Mouse (Mus musculus): ENCODE results near the gene Erich6b. TPM values are rescaled to one million over a fixed set of nuclear protein-coding genes. Genes with fewer than 3 reads are reported as not detected.

Erich6b gene
- polyA plus RNA-seq, 1 experiment: not detected

DNA sequence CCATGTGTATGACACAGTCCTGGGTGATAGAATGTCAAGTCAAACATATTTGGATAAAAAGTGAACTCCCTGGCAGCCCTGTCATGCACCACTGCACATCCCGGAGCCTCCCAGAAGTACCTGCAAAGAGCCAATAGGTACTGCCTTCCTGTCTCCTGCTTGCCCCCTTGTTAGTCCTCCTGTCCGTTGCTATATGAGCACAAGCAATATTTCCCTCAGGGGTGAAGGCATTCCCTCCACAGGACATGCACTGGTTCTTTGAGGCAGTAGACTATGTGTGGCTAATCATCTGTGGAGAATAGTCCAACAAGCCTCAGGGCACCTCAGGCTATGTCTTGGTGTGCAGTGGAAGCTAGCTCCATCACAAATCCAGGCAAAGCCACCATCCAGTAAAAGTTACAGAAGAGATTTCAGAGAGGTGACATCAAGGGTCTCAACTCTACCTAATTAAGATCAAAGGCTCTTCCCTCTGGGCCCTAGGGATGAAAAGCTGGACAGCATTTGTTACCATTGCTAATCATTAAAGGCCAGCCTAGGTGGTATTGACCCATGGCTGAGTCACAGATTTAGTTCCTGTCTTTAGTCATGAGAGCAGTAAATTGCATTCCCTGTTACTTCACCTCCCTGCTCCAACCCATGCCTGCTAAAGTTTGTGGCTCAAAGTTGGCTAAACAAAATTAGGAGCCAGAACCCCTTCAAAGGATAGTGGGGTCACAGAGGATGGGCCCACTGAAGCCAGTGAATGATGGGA, 23.5 kb downstream of the Erich6b start:
- Histone ChIP-seq H3K4me3 (ENCODE audit: insufficient read depth, low read depth, low read length) (no peak overlapping the region), H3K27ac (replicated peaks; ENCODE audit: low read depth, low read length) (no peak overlapping the region), H3K4me1 (ENCODE audit: control insufficient read depth, insufficient read depth, insufficient read length, low read length) (no peaks in the 10 kb centered on the region)

DNA sequence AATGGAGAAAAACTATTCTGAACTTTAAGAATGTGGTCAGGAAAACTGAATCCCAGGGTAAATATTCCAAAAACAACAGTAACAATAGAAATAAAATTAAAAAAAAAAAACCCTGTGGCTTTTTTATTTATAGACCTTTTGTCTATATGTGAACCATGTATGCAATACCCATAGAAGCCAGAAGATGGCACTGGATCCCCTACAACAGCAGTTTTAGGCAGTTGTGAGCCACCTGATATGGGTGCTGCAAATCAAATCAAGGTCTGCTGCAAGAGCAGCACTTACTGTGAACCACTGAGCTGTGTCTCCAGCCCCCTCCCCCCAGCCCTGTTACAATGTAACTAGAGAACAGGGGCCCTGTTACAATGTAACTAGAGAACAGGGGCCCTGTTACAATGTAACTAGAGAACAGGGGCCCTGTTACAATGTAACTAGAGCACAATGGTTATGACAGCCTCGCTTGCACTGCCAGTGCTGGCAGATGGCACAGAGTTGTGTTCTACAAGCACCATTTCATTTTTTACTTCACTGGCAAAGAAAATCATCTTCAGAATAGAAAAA, 27.1 kb downstream of the Erich6b start:
- no peak overlapping the region for H3K4me3 ChIP-seq (ENCODE audit: insufficient read depth, low read depth, low read length)
- no peaks in the 10 kb centered on the region for H3K4me1 ChIP-seq (ENCODE audit: control insufficient read depth, insufficient read depth, insufficient read length, low read length)
- H3K27ac ChIP-seq (replicated peaks; ENCODE audit: low read depth, low read length): no peak overlapping the region

DNA sequence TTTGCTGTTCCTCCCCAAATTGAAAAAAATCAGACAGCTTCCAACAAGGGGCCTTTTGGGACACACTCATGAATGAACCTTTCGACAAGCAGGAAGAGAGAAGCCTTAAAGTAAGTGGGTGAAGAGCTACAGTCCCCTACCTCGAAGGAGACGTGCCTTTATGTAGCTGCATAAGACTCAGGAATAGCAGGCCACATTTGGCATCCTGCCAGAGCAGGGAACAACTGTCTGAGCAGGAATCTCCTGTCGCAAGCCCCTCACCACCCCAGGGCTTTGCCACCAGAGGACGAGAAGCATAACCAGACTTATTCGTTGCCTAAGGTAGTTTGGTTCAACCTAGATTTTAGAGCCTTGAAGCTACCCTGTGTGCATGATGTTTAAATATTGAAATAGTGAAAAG, 34.3 kb downstream of the Erich6b start:
- Histone ChIP-seq H3K4me1 (ENCODE audit: control insufficient read depth, insufficient read depth, insufficient read length, low read length) (no peaks in the 10 kb centered on the region), H3K27ac (replicated peaks; ENCODE audit: low read depth, low read length) (no peak overlapping the region), H3K4me3 (ENCODE audit: insufficient read depth, low read depth, low read length) (no peak overlapping the region)

DNA sequence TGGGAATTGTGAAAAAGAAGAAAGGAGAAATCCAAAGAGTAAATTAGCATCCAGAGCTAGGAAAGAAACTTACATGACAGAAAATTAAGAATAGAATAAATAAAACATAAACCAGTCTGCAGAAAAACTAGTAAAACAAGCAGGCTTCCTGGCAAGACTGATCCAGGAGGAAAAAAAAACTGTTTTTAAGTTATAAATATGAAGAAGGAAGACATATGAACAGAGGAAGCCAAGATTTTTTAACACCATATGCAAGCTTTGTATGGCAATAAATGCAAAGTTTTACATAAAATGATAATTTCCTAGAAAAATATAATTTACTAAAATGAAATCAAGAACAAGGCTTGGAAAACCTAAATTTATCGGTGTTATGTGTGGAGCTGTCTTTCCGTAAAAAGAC, 48.4 kb downstream of the Erich6b start:
- Histone ChIP-seq H3K27ac (replicated peaks; ENCODE audit: low read depth, low read length) (no peak overlapping the region), H3K4me1 (ENCODE audit: control insufficient read depth, insufficient read depth, insufficient read length, low read length) (no peaks in the 10 kb centered on the region), H3K4me3 (ENCODE audit: insufficient read depth, low read depth, low read length) (no peak overlapping the region)

DNA sequence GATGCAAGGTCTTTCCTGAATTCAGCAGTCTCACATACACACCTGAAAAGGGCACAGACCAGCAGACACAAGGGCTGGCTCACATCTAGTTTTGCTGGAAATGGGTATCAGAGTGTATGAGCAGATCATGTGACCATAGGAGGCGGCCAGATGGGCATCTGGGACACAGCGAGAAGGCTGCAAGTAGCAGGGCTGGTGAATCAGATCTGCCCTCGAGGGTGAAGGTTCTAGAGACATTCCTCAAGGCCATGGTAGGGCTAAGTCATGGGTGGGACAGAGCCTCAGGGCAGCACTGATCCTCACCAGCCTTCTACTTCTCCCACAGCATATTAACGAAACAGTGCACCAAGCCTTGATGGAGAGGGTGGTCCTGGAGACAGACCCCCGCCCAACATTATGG, 54.0 kb downstream of the Erich6b start:
- Histone ChIP-seq H3K4me3 (ENCODE audit: insufficient read depth, low read depth, low read length) (no peak overlapping the region), H3K4me1 (ENCODE audit: control insufficient read depth, insufficient read depth, insufficient read length, low read length) (no peaks in the 10 kb centered on the region), H3K27ac (replicated peaks; ENCODE audit: low read depth, low read length) (no peak overlapping the region)

DNA sequence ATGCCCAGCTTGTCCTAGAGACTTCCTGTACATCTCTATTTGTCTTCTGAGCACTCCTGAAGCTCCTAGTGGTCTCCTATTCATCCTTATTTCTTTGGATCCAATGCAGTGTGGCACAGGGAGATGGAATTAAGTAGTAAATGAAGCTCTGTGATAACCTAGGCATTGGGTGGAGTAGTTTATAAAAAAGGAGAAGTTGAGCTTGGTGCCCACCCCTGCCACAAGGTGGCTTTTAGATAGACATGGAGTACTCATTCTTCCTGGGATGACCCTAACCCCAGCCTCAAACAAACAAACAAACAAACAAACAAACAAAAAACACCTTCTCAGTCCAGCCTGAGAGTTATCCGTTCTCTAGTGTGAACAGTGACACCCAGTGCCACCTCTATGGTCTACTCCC, 55.9 kb downstream of the Erich6b start:
- no peak overlapping the region for H3K27ac ChIP-seq (replicated peaks; ENCODE audit: low read depth, low read length)
- H3K4me3 ChIP-seq (ENCODE audit: insufficient read depth, low read depth, low read length): no peak overlapping the region
- no peaks in the 10 kb centered on the region for H3K4me1 ChIP-seq (ENCODE audit: control insufficient read depth, insufficient read depth, insufficient read length, low read length)

DNA sequence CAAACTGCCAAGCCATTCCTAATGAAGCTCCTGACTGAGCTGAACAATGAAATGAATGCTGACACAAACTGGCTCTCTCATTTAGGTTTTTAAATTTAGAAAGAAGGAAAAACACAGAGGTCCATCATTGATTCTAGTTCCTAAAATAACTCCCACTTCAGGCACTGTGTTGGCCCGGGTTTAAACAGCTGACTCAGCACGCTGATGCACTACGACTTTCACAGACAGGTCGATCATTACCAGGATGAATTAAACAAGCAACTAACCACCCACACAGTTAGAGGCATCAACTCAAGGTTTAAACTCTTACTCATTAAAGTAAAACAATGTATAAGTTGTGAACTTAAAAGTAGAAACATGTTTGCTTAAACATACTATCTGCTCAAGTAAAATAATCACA, 64.6 kb downstream of the Erich6b start:
- Histone ChIP-seq H3K4me1 (ENCODE audit: control insufficient read depth, insufficient read depth, insufficient read length, low read length) (no peaks in the 10 kb centered on the region), H3K4me3 (ENCODE audit: insufficient read depth, low read depth, low read length) (no peak overlapping the region), H3K27ac (replicated peaks; ENCODE audit: low read depth, low read length) (no peak overlapping the region)

DNA sequence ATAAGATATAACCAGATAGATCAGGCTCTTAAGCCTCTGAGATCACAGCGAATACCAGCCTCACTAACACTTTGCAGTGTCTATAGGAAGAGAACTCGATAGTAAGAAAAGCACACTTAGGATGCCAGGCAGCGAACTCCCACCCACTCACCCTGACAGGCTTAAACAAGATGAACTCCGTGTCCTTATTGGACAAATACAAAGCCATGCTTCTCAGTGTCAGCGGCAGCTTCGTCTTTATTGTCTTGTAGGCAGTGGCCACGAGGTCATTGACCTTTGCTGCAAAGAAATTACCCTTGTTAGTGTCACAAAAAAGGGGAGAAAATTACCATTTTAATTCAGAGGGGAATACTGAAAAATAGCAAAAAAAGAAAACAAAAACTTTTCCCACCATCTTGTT, 65.7 kb downstream of the Erich6b start:
- no peak overlapping the region for H3K27ac ChIP-seq (replicated peaks; ENCODE audit: low read depth, low read length)
- H3K4me3 ChIP-seq (ENCODE audit: insufficient read depth, low read depth, low read length): no peak overlapping the region
- H3K4me1 ChIP-seq (ENCODE audit: control insufficient read depth, insufficient read depth, insufficient read length, low read length): no peaks in the 10 kb centered on the region

DNA sequence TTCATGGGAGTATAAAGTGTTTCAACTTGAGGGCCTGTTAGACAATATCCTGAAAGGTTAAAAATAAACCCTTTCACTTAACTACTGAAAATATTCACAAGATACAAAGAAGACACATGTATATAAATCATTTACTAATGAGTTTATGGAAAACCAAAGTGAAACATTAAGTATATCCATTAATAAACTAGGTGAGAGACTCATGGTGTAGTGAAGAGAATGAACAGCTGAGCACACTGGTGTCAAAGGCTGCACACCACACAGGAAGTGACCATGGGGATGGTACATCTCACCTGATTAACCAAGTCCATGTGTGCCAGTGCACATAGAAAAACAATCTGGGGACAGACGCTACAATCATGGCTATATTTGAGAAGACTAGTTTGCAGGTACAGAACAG, 66.9 kb downstream of the Erich6b start:
- H3K27ac ChIP-seq (replicated peaks; ENCODE audit: low read depth, low read length): no peak overlapping the region

DNA sequence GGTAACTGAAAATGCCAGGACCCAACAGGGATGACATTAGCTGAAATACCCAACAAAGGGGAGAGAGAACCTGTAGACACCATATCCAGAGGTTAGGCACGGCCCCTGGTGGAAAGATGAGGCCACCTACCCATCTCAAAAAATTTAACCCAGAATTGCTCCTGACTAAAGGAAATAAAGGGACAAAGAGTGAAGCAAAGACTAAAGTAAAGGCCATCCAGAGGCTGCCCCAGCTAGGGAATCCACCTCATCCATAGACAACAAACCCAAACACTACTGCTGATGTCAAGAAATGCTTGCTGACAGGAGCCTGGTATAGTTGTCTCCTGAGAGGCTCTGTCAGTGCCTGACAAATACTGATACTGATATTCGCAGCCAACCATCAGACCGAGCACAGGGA, 69.7 kb downstream of the Erich6b start:
- H3K4me3 ChIP-seq (ENCODE audit: insufficient read depth, low read depth, low read length): no peak overlapping the region
- H3K27ac ChIP-seq (replicated peaks; ENCODE audit: low read depth, low read length): no peak overlapping the region
- no peaks in the 10 kb centered on the region for H3K4me1 ChIP-seq (ENCODE audit: control insufficient read depth, insufficient read depth, insufficient read length, low read length)

More for the DNA sequence above, 66.9 kb downstream of the Erich6b start:
- Histone ChIP-seq H3K4me3 (ENCODE audit: insufficient read depth, low read depth, low read length) (no peak overlapping the region), H3K4me1 (ENCODE audit: control insufficient read depth, insufficient read depth, insufficient read length, low read length) (no peaks in the 10 kb centered on the region)

DNA sequence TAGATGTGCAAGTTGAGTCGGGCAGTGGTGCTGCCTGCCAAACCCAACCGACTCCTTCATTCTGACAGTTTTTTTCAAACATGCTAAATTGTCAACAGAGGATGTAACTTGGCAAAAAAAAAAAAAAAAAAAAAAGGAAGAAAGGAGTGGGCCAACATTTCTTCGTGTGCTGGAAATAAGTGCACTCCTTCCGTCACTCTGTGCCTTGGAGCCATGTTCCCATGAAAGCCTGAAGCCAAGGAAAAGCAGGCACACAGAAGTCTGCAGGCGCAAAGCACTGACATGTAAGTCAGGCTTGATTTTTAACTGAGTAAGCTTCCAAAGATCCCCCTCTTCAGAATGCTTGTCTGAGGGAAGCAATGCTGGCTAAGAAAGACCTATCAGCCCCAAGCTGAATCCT, 70.6 kb downstream of the Erich6b start:
- Histone ChIP-seq H3K4me1 (ENCODE audit: control insufficient read depth, insufficient read depth, insufficient read length, low read length) (no peaks in the 10 kb centered on the region), H3K27ac (replicated peaks; ENCODE audit: low read depth, low read length) (no peak overlapping the region), H3K4me3 (ENCODE audit: insufficient read depth, low read depth, low read length) (no peak overlapping the region)

DNA sequence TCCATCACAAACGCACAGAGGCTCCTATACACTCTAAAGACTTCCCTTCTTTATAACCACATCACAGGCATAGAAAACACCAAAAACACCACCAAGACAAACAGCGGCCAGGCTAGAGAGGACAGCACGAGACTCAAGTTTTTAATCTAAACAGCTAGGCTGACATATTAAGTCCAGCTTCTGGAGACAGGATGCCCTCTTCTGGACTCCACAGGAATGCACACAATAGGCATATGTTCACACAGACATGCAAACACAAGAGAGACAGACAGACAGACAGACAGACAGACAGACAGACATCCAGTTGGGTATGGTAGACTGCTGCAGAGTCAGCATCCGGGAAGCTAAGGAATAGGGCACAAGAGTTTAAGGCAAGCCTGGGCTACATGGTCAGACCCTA, 71.6 kb downstream of the Erich6b start:
- Histone ChIP-seq H3K4me3 (ENCODE audit: insufficient read depth, low read depth, low read length) (no peak overlapping the region), H3K27ac (replicated peaks; ENCODE audit: low read depth, low read length) (no peak overlapping the region), H3K4me1 (ENCODE audit: control insufficient read depth, insufficient read depth, insufficient read length, low read length) (no peaks in the 10 kb centered on the region)

DNA sequence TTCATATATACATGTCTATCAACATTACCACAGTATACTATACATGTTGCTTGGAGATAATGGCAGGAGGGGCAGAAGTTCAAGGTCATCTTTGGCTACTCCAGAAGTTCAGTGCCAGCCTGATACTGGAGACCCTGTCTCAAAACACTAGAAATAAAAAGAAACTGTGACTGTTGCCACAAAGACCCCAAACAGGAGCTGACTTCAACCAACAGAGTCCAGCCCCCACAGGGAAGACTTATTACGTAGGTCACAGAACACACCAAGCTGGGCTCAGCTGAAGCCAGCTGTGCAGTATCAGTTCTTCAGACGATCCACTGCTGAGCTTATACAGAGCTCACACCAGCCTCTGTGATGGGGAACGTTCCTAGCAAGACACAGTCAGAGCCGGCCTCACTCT, 74.4 kb downstream of the Erich6b start:
- Histone ChIP-seq H3K4me1 (ENCODE audit: control insufficient read depth, insufficient read depth, insufficient read length, low read length) (no peaks in the 10 kb centered on the region), H3K27ac (replicated peaks; ENCODE audit: low read depth, low read length) (no peak overlapping the region), H3K4me3 (ENCODE audit: insufficient read depth, low read depth, low read length) (no peak overlapping the region)
